Mouse (Mus musculus) heart, adult 2 months (tissue): ENCODE measurements around the gene Krt6b. TPM values are rescaled to one million over a fixed set of nuclear protein-coding genes. Genes with fewer than 3 reads are reported as not detected.

Source experiments
- DNase-seq, 2 experiments: peaks; one replicate each; pipeline ENCODE4 v3.0.0; 2021
- H3K27ac ChIP-seq: fragments of 200-600 bp; 2 replicates; pipeline ENCODE4 v1.8.1; 2022
- H3K27me3 ChIP-seq: fragments of 200-500 bp; 2 replicates; pipeline ENCODE4 v1.6.1; 2012; ENCODE audit warnings: mild to moderate bottlenecking, low read length, inconsistent platforms, mixed read lengths; ENCODE audit not compliant: control insufficient read depth, insufficient read depth
- H3K36me3 ChIP-seq: fragments of 200-500 bp; 2 replicates; pipeline ENCODE4 v1.6.1; 2012; ENCODE audit warnings: low read length, inconsistent platforms; ENCODE audit not compliant: control insufficient read depth, insufficient read depth
- H3K4me1 ChIP-seq: fragments of 200-500 bp; 2 replicates; pipeline ENCODE4 v1.6.1; 2011; ENCODE audit warnings: low read length; ENCODE audit not compliant: control insufficient read depth, insufficient read depth
- H3K4me3 ChIP-seq: fragments of 200-600 bp; 2 replicates; pipeline ENCODE4 v1.8.1; 2022
- H3K79me2 ChIP-seq: fragments of 200-500 bp; replicated peaks from 2 replicates; pipeline ENCODE4 v1.6.1; 2012; ENCODE audit warnings: mild to moderate bottlenecking, inconsistent platforms, low read length, moderate library complexity, mixed read lengths; ENCODE audit not compliant: control insufficient read depth, insufficient read depth
- H3K9ac ChIP-seq: fragments of 200-500 bp; 2 replicates; pipeline ENCODE4 v1.6.1; 2012; ENCODE audit warnings: low read depth, mild to moderate bottlenecking, control low read depth, inconsistent platforms, low read length, mixed read lengths
- CTCF ChIP-seq: fragments of 200-600 bp; IDR thresholded peaks from 2 replicates; pipeline ENCODE4 v1.8.1; 2022; ENCODE audit warnings: antibody characterized with exemption, mild to moderate bottlenecking, moderate library complexity
- EP300 ChIP-seq: fragments of 200-500 bp; IDR thresholded peaks from 2 replicates; pipeline ENCODE4 v1.6.1; 2011; ENCODE audit warnings: low read depth, low read length, control low read depth; ENCODE audit not compliant: insufficient read depth
- POLR2A ChIP-seq: fragments of 200-500 bp; IDR thresholded peaks from 2 replicates; pipeline ENCODE4 v1.6.1; 2011; ENCODE audit warnings: mild to moderate bottlenecking, low read depth, low read length, control low read depth; ENCODE audit not compliant: insufficient read depth
- WGBS: fragments of 180-500 bp; shearing (Covaris S2); methylation state at CpG from one replicate; pipeline ENCODE4 v1.1.7; 2018; 5-methylcytosine and 5-hydroxymethylcytosine counted together
- intact Hi-C: fragments of 180-260 bp; cut with DNase I; formaldehyde crosslinking; loops from one replicate; pipeline ENCODE4 v1.15.1; 2025
- microRNA-seq, 2 experiments: library from miRNA; unstranded; fragments of <30 nt; microRNA quantifications; one replicate each; pipeline ENCODE4 v1.2.0; 2021
- polyA plus RNA-seq: library from polyadenylated mRNA; depleted of rRNA; stranded (reverse); fragments of >200 nt; gene quantifications from 2 replicates; pipeline ENCODE4 v1.2.3, GENCODE M21; 2012; rRNA removed
- total RNA-seq, 2 experiments: library from RNA; stranded (reverse); gene quantifications; 2 replicates each; pipeline ENCODE4 v1.2.3; 2021

Gene Krt6b
- total and polyA plus RNA-seq, 3 experiments = 0.04 TPM; not detected in 2

- H3K79me2 ChIP-seq = no peaks in the 10 kb centered on the region
- no peak within 1 kb of the TSS for H3K27ac ChIP-seq
- H3K4me1 ChIP-seq = no peaks in the 10 kb centered on the region
- WGBS = 71% methylated on average over 3 of the region's 3 CpGs
- TF ChIP-seq CTCF (no peak), EP300 (no peak), POLR2A (no peak)
- intact Hi-C loops = no loop called here
- H3K4me3 ChIP-seq = no peak within 1 kb of the TSS
- H3K27me3 ChIP-seq = no peaks in the 10 kb centered on the region
- H3K9ac ChIP-seq = no peak within 1 kb of the TSS
- H3K36me3 ChIP-seq = no peaks in the 10 kb centered on the region
- DNase-seq = no peak
Measured at GRCm38 (mm10) chr15:101647280-101647679, 32.8 kb downstream of the Krt6b start, which contains the start of gene Gm5478. Gm5478 (minus strand) TSS chr15:101647380.

DNA sequence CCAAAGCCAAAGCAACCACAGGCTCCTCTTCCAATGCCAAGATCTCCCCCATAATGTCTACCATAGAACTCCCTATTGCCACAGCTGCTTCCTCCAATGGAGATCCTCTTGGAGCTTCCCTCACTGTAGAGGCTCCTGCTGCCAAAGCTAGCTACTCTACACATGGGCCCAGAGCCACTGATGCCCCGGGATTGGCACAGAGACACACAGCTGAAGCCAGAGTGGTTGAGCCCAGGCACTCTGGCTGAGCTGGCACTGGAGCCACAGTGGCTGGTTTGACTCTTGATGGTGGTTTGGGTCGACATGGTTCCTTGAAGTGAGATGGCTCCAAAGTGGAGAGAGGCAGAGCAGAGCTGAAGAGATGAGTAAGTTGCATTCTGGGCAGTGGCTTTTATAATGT is 52.2 kb downstream of the Krt6b start, which contains the start of gene Gm5414:
Gene Gm5414 (minus strand): TSS at position 305 of the 400 bp plus-strand sequence.
- WGBS = 61% methylated on average over 2 of the region's 2 CpGs
- TF ChIP-seq POLR2A (no peak), CTCF (no peak), EP300 (no peak)

More for the DNA sequence above, 52.2 kb downstream of the Krt6b start, which contains the start of gene Gm5414:
- no peak for DNase-seq
- Histone ChIP-seq H3K27ac (no peak within 1 kb of the TSS), H3K4me3 (no peak within 1 kb of the TSS), H3K27me3 (no peaks in the 10 kb centered on the region), H3K36me3 (no peaks in the 10 kb centered on the region), H3K4me1 (no peaks in the 10 kb centered on the region), H3K9ac (no peak within 1 kb of the TSS), H3K79me2 (no peaks in the 10 kb centered on the region)
- intact Hi-C loops = no loop called here

Small RNA genes within 50 kb of the gene (microRNA-seq; reads per million reads assigned to microRNA genes)
- gene Gm44323 (0 reads per million in 2 experiments), gene Gm44342 (0 reads per million in 2 experiments), gene Gm44383 (0 reads per million in 2 experiments), gene Gm44479 (0 reads per million in 2 experiments)

Other genes starting within 250 kb of the Krt6b start
- not detected for gene Krt87, start 241.5 kb downstream of the Krt6b start, total RNA-seq
- gene Krt87, start 241.5 kb downstream of the Krt6b start, polyA plus RNA-seq = not detected in 2 replicates
- not detected for gene Krt88, start 232.5 kb downstream of the Krt6b start, total RNA-seq
- gene Krt88, start 232.5 kb downstream of the Krt6b start, polyA plus RNA-seq = not detected in 2 replicates
- not detected for gene Krt81, start 216.5 kb downstream of the Krt6b start, total RNA-seq
- gene Krt81, start 216.5 kb downstream of the Krt6b start, polyA plus RNA-seq = not detected in 2 replicates
- not detected for gene Krt86, start 206.8 kb downstream of the Krt6b start, total RNA-seq
- 0.12 TPM in 1 of 2 replicates, not detected in the other for gene Krt86, start 206.8 kb downstream of the Krt6b start, polyA plus RNA-seq
- gene Krt83, start 188.8 kb downstream of the Krt6b start, total RNA-seq = not detected
- not detected in 2 replicates for gene Krt83, start 188.8 kb downstream of the Krt6b start, polyA plus RNA-seq
- gene Gm49425, start 163.0 kb downstream of the Krt6b start, total RNA-seq = not detected
- not detected in 2 replicates for gene Gm49425, start 163.0 kb downstream of the Krt6b start, polyA plus RNA-seq
- gene Krt84, start 147.5 kb downstream of the Krt6b start, total RNA-seq = not detected
- gene Krt84, start 147.5 kb downstream of the Krt6b start, polyA plus RNA-seq = not detected in 2 replicates
- gene Krt82, start 129.6 kb downstream of the Krt6b start, total RNA-seq = not detected
- not detected in 2 replicates for gene Krt82, start 129.6 kb downstream of the Krt6b start, polyA plus RNA-seq
- not detected for gene Krt90, start 117.3 kb downstream of the Krt6b start, total RNA-seq
- gene Krt90, start 117.3 kb downstream of the Krt6b start, polyA plus RNA-seq = 0.06 TPM in 1 of 2 replicates, not detected in the other
- gene Krt75, start 106.4 kb downstream of the Krt6b start, total RNA-seq = not detected
- not detected in 2 replicates for gene Krt75, start 106.4 kb downstream of the Krt6b start, polyA plus RNA-seq
- not detected for gene Gm5414, start 52.1 kb downstream of the Krt6b start, total RNA-seq
- not detected in 2 replicates for gene Gm5414, start 52.1 kb downstream of the Krt6b start, polyA plus RNA-seq
- gene Gm5478, start 32.9 kb downstream of the Krt6b start, total RNA-seq = not detected
- not detected in 2 replicates for gene Gm5478, start 32.9 kb downstream of the Krt6b start, polyA plus RNA-seq
- gene Krt6a, start 14.0 kb upstream of the Krt6b start, total RNA-seq = not detected
- gene Krt6a, start 14.0 kb upstream of the Krt6b start, polyA plus RNA-seq = not detected in 2 replicates
- gene Krt5, start 32.6 kb upstream of the Krt6b start, total RNA-seq = under 1 TPM in 1 of 2 experiments, not detected in 1; 0.23 TPM
- gene Krt5, start 32.6 kb upstream of the Krt6b start, polyA plus RNA-seq = 1.3 TPM in 1 of 2 replicates, not detected in the other
- not detected for gene Krt71, start 62.8 kb upstream of the Krt6b start, total RNA-seq
- not detected in 2 replicates for gene Krt71, start 62.8 kb upstream of the Krt6b start, polyA plus RNA-seq
- not detected for gene Krt72, start 106.2 kb upstream of the Krt6b start, total RNA-seq
- gene Krt72, start 106.2 kb upstream of the Krt6b start, polyA plus RNA-seq = not detected in 2 replicates
- not detected for gene Krt73, start 122.1 kb upstream of the Krt6b start, total RNA-seq
- gene Krt73, start 122.1 kb upstream of the Krt6b start, polyA plus RNA-seq = not detected in 2 replicates
- gene Krt2, start 137.9 kb upstream of the Krt6b start, total RNA-seq = not detected
- not detected in 2 replicates for gene Krt2, start 137.9 kb upstream of the Krt6b start, polyA plus RNA-seq
- gene Krt1, start 170.5 kb upstream of the Krt6b start, total RNA-seq = not detected
- 0.04 TPM in 1 of 2 replicates, not detected in the other for gene Krt1, start 170.5 kb upstream of the Krt6b start, polyA plus RNA-seq
- under 1 TPM in 1 of 2 experiments, not detected in 1; 0.31 TPM for gene Krt77, start 189.4 kb upstream of the Krt6b start, total RNA-seq
- gene Krt77, start 189.4 kb upstream of the Krt6b start, polyA plus RNA-seq = not detected in 2 replicates
- not detected for gene Krt76, start 212.6 kb upstream of the Krt6b start, total RNA-seq
- not detected in 2 replicates for gene Krt76, start 212.6 kb upstream of the Krt6b start, polyA plus RNA-seq
- not detected for gene Krt4, start 244.4 kb upstream of the Krt6b start, total RNA-seq
- gene Krt4, start 244.4 kb upstream of the Krt6b start, polyA plus RNA-seq = 0.43 TPM in 1 of 2 replicates, not detected in the other